Mouse (Mus musculus): Measurements from ENCODE around the gene Nova2. TPM values are rescaled to one million over a fixed set of nuclear protein-coding genes. Genes with fewer than 3 reads are reported as not detected.

Nova2 gene
- polyA plus RNA-seq, 2 experiments = 0.05 to 0.11 TPM

- TF ChIP-seq CTCF (IDR thresholded peaks at IDR 0.05; ENCODE audit: low read depth) (no peak), EP300 (IDR thresholded peaks at IDR 0.05; ENCODE audit: low read depth) (no peak)
- peak overlapping the region; percentile 79 for H3K4me2 ChIP-seq (ENCODE audit: low read depth)
- no peaks in the 10 kb centered on the region for H3K9me3 ChIP-seq (ENCODE audit: control insufficient read depth, low read length)
- H3K27me3 ChIP-seq (ENCODE audit: control insufficient read depth, insufficient read depth, low read length) = no peaks in the 10 kb centered on the region
- peak overlapping the region; percentile 58 to 82; a peak in 3 of 4 replicates for H3K4me3 ChIP-seq (ENCODE audit: insufficient read depth in 1 of 2, low read depth in 2 of 2, low read length in 2 of 2)
- DNase-seq (ENCODE audit: low read depth in 3 of 3, low spot score in 3 of 3) = no peak
- no peak overlapping the region for H3K27ac ChIP-seq
- no peaks in the 10 kb centered on the region for H3K36me3 ChIP-seq (replicated peaks; ENCODE audit: control insufficient read depth, insufficient read depth, low read depth)
- no peak for ATAC-seq (ENCODE audit: insufficient read depth)
- WGBS (ENCODE audit: insufficient replicate concordance) = 75% methylated on average over 34 of the region's 34 CpGs
- H3K9ac ChIP-seq (replicated peaks) = no peak overlapping the region
- peaks cover 13 to 23% of the 10 kb centered on the region in 2 experiments for H3K4me1 ChIP-seq (replicated peaks; ENCODE audit: control insufficient read depth in 2 of 2, insufficient read depth in 2 of 2, low read length in 1 of 2)
Measured at GRCm38 (mm10) chr7:19005417-19006121, 79.9 kb downstream of the Nova2 start.

- Histone ChIP-seq H3K9ac (replicated peaks) (no peak overlapping the region), H3K27ac (no peak overlapping the region), H3K27me3 (ENCODE audit: control insufficient read depth, insufficient read depth, low read length) (no peaks in the 10 kb centered on the region), H3K4me2 (ENCODE audit: low read depth) (peak overlapping the region; percentile 79), H3K4me1 (replicated peaks; ENCODE audit: control insufficient read depth in 2 of 2, insufficient read depth in 2 of 2, low read length in 1 of 2) (peaks cover 13 to 18% of the 10 kb centered on the region in 2 experiments), H3K9me3 (ENCODE audit: control insufficient read depth, low read length) (no peaks in the 10 kb centered on the region), H3K4me3 (ENCODE audit: insufficient read depth in 1 of 2, low read depth in 2 of 2, low read length in 2 of 2) (no peak overlapping the region), H3K36me3 (replicated peaks; ENCODE audit: control insufficient read depth, insufficient read depth, low read depth) (no peaks in the 10 kb centered on the region)
- peak; percentile 68 to 72 (median 69) for DNase-seq (ENCODE audit: low read depth in 3 of 3, low spot score in 3 of 3)
- TF ChIP-seq EP300 (IDR thresholded peaks at IDR 0.05; ENCODE audit: low read depth) (no peak), CTCF (IDR thresholded peaks at IDR 0.05; ENCODE audit: low read depth) (peak; percentile 99)
- no peak for ATAC-seq (ENCODE audit: insufficient read depth)
- WGBS (ENCODE audit: insufficient replicate concordance) = 5% methylated on average over 12 of the region's 12 CpGs
Measured at GRCm38 (mm10) chr7:19006476-19006875, 80.8 kb downstream of the Nova2 start.

GRCm38 (mm10) chr7:19007026-19007977 lies 81.6 kb downstream of the Nova2 start:
- Histone ChIP-seq H3K27ac (peak overlapping the region; percentile 31; the same call in 1 of the 2 replicates), H3K9ac (replicated peaks) (no peak overlapping the region), H3K4me1 (replicated peaks; ENCODE audit: control insufficient read depth in 2 of 2, insufficient read depth in 2 of 2, low read length in 1 of 2) (peaks cover 6 to 12% of the 10 kb centered on the region in 2 experiments; a peak in 3 of 4 replicates), H3K9me3 (ENCODE audit: control insufficient read depth, low read length) (no peaks in the 10 kb centered on the region), H3K36me3 (replicated peaks; ENCODE audit: control insufficient read depth, insufficient read depth, low read depth) (no peaks in the 10 kb centered on the region), H3K4me2 (ENCODE audit: low read depth) (peak overlapping the region; percentile 35), H3K27me3 (ENCODE audit: control insufficient read depth, insufficient read depth, low read length) (no peaks in the 10 kb centered on the region), H3K4me3 (ENCODE audit: insufficient read depth in 1 of 2, low read depth in 2 of 2, low read length in 2 of 2) (no peak overlapping the region)
- DNase-seq (ENCODE audit: low read depth in 3 of 3, low spot score in 3 of 3) (no peak), ATAC-seq (ENCODE audit: insufficient read depth) (peak; percentile 7; the same call in 1 of the 2 replicates)
- TF ChIP-seq CTCF (IDR thresholded peaks at IDR 0.05; ENCODE audit: low read depth) (no peak), EP300 (IDR thresholded peaks at IDR 0.05; ENCODE audit: low read depth) (no peak)
- WGBS (ENCODE audit: insufficient replicate concordance) = 68% methylated on average over 13 of the region's 13 CpGs

GRCm38 (mm10) chr7:19010581-19010980 lies 84.9 kb downstream of the Nova2 start:
- Histone ChIP-seq H3K36me3 (replicated peaks; ENCODE audit: control insufficient read depth, insufficient read depth, low read depth) (no peaks in the 10 kb centered on the region), H3K4me3 (ENCODE audit: insufficient read depth in 1 of 2, low read depth in 2 of 2, low read length in 2 of 2) (no peak overlapping the region), H3K9me3 (ENCODE audit: control insufficient read depth, low read length) (no peaks in the 10 kb centered on the region), H3K4me1 (replicated peaks; ENCODE audit: control insufficient read depth in 2 of 2, insufficient read depth in 2 of 2, low read length in 1 of 2) (peaks cover 3 to 5% of the 10 kb centered on the region in 2 experiments; a peak in 2 of 4 replicates), H3K27me3 (ENCODE audit: control insufficient read depth, insufficient read depth, low read length) (no peaks in the 10 kb centered on the region), H3K9ac (replicated peaks) (no peak overlapping the region), H3K4me2 (ENCODE audit: low read depth) (no peak overlapping the region), H3K27ac (no peak overlapping the region)
- TF ChIP-seq CTCF (IDR thresholded peaks at IDR 0.05; ENCODE audit: low read depth) (no peak), EP300 (IDR thresholded peaks at IDR 0.05; ENCODE audit: low read depth) (no peak)
- 59% methylated on average over 7 of the region's 7 CpGs for WGBS (ENCODE audit: insufficient replicate concordance)
- no peak; the same call in 1 of the 2 replicates for ATAC-seq (ENCODE audit: insufficient read depth)
- no peak for DNase-seq (ENCODE audit: low read depth in 3 of 3, low spot score in 3 of 3)
